Mouse (Mus musculus) testis, adult 2 months (tissue): ENCODE measurements at regions not wholly inside any gene's neighbourhood (a gene's known extent, or its start where the extent isn't known, plus 50 kb on each side); places are given as distances from the start of the nearest gene placed in this dataset.

Source experiments
- CTCF ChIP-seq: fragments of 200-500 bp; IDR thresholded peaks from 2 replicates; pipeline ENCODE4 v1.5.1; 2012; ENCODE audit warnings: low read depth, mild to moderate bottlenecking, inconsistent platforms, low read length, moderate library complexity; ENCODE audit not compliant: control insufficient read depth, insufficient read depth, insufficient replicate concordance
- POLR2A ChIP-seq: fragments of 200-500 bp; IDR thresholded peaks from 2 replicates; pipeline ENCODE4 v1.6.1; 2012; ENCODE audit warnings: low read depth, mild to moderate bottlenecking, inconsistent platforms, low read length, moderate library complexity; ENCODE audit not compliant: control insufficient read depth

GRCm38 (mm10) chr16:73350698-73351097 lies 1042.6 kb downstream of the Robo1 start:
- TF ChIP-seq POLR2A (no peak), CTCF (no peak)
